Mouse (Mus musculus) lung, postnatal 0 days (tissue): ENCODE measurements around the gene Pam16.

Experiments
- CTCF ChIP-seq: IDR thresholded peaks from 2 replicates; pipeline ENCODE4 v1.5.1; 2016; ENCODE audit warnings: antibody characterized with exemption, mild to moderate bottlenecking
- EP300 ChIP-seq: IDR thresholded peaks from 2 replicates; pipeline ENCODE4 v1.6.1; 2016; ENCODE audit warnings: antibody characterized with exemption, mild to moderate bottlenecking, control low read depth

DNA sequence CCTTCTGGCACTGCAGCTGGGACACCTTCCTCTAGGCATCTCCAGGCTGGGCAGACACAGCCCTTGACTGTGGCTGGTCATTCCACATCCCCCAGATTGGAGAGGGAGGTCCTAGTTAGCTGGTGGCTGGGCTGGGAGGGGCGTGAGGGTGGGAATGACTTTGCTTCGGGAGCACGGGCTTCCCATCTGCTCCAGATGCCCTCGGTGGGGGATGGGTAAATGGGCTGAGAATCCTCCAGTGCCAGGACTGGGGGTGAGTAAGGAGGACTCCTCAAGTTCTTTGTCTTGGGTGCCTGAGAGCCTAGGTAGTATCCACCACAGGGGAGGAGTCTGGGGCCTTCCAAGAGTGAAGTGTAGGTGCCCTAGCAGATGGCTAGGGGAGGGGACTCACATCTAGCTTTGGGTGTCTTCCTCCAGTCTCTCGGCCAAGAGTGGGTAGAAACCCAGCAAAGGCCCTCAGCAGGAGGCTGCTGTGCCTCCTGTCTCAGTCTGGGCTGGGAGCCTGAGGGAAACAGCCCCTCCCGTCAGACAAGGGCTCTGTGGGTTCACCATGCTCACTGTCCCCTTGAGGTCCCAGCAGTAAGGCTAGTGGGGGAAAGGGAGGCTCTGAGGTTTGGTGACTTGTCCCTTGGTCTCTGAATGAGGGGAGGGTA, 25.8 kb downstream of the Pam16 start:
- TF ChIP-seq EP300: no peak
- no peak for TF ChIP-seq CTCF
